Mouse (Mus musculus) hindbrain, embryonic 13.5 days (tissue): ENCODE data around the gene Slc26a3. TPM values are rescaled to one million over a fixed set of nuclear protein-coding genes. Genes with fewer than 3 reads are reported as not detected.

Source experiments
- ATAC-seq: fragments of 200-750 bp; cut with Nextera tagmentation; 2 replicates; pipeline ENCODE4 v1.8.0; 2017; ENCODE audit warnings: moderate TSS enrichment; ENCODE audit not compliant: low FRiP score
- H3K27ac ChIP-seq: fragments of 300-500 bp; sonication (generic); 2 replicates; pipeline ENCODE4 v1.5.1; 2015; ENCODE audit warnings: inconsistent platforms, mild to moderate bottlenecking, moderate library complexity
- H3K27me3 ChIP-seq: fragments of 300-500 bp; sonication (generic); 2 replicates; pipeline ENCODE4 v1.6.1; 2015; ENCODE audit warnings: mild to moderate bottlenecking, inconsistent platforms
- H3K36me3 ChIP-seq: fragments of 300-500 bp; sonication (generic); 2 replicates; pipeline ENCODE4 v1.6.1; 2015; ENCODE audit warnings: mild to moderate bottlenecking, inconsistent platforms
- H3K4me1 ChIP-seq: fragments of 300-500 bp; sonication (generic); replicated peaks from 2 replicates; pipeline ENCODE4 v1.6.1; 2015; ENCODE audit warnings: inconsistent platforms
- H3K4me2 ChIP-seq: fragments of 300-500 bp; sonication (generic); 2 replicates; pipeline ENCODE4 v1.6.1; 2015; ENCODE audit warnings: inconsistent platforms, mild to moderate bottlenecking, moderate library complexity
- H3K4me3 ChIP-seq: fragments of 300-500 bp; sonication (generic); 2 replicates; pipeline ENCODE4 v1.5.1; 2015; ENCODE audit warnings: mild to moderate bottlenecking, inconsistent platforms
- H3K9ac ChIP-seq: fragments of 300-500 bp; sonication (generic); 2 replicates; pipeline ENCODE4 v1.6.1; 2015; ENCODE audit warnings: mild to moderate bottlenecking, inconsistent platforms
- H3K9me3 ChIP-seq: fragments of 300-500 bp; sonication (generic); 2 replicates; pipeline ENCODE4 v1.6.1; 2016; ENCODE audit warnings: inconsistent platforms
- WGBS: fragments of 180-500 bp; shearing (Covaris S2); methylation state at CpG from one replicate; pipeline ENCODE4 v1.1.7; 2015; 5-methylcytosine and 5-hydroxymethylcytosine counted together
- polyA plus RNA-seq: library from polyadenylated mRNA; unstranded; fragments of >200 nt; fragmentation: Nextera tagmentation; extraction: Ambion mirVana; gene quantifications from 2 replicates; pipeline ENCODE4 v1.2.1, GENCODE M21; 2015

Gene Slc26a3
- polyA plus RNA-seq, 1 experiment from 2014 or later: not detected

DNA sequence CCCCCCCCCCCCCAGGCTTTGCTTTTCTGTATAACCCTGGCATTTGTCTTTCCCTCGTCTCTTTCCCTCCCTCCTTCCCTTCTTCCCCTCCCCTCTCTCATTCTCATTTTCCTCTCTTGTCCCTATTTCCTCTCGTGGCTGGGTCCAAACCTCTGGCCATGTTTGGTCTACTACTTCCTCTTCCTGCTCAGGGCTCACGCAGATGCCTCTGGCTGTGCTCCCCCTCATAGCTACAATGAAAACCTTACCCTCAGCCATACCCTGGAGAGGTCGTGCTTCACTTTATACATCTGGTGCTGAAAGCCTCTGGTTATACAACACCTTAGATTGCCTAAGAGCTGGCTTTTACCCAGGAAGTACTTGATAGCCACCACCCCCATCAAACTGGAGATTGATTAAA lies 110.6 kb downstream of the Slc26a3 start:
- no peaks in the 10 kb centered on the region for H3K36me3 ChIP-seq
- H3K4me2 ChIP-seq: no peak overlapping the region
- H3K4me1 ChIP-seq: peaks cover 31% of the 10 kb centered on the region
- no peak overlapping the region for H3K4me3 ChIP-seq
- H3K9ac ChIP-seq: no peak overlapping the region
- 75% methylated on average over 4 of the region's 4 CpGs for whole genome bisulfite sequencing
- no peaks in the 10 kb centered on the region for H3K9me3 ChIP-seq
- H3K27ac ChIP-seq: no peak overlapping the region
- H3K27me3 ChIP-seq: no peaks in the 10 kb centered on the region
- no peak for ATAC-seq

DNA sequence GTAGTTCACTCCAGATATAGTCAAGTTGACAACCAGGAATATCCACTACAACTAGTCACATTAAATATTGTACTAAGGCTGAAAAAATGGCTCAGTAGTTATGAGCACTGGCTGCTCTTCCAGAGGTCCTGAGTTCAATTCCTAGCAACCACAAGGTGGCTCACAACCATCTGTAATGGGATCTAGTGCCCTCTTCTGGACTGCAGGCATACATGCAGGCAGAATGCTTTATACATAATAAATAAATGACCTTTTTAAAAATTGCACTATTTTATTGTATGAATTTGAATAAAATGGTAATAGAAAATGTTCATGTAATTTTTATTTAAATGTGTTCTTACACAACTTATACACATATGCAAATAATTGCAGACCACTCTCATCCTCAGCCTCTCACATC lies 112.5 kb downstream of the Slc26a3 start:
- Histone ChIP-seq H3K4me3 (no peak overlapping the region), H3K27ac (no peak overlapping the region)

DNA sequence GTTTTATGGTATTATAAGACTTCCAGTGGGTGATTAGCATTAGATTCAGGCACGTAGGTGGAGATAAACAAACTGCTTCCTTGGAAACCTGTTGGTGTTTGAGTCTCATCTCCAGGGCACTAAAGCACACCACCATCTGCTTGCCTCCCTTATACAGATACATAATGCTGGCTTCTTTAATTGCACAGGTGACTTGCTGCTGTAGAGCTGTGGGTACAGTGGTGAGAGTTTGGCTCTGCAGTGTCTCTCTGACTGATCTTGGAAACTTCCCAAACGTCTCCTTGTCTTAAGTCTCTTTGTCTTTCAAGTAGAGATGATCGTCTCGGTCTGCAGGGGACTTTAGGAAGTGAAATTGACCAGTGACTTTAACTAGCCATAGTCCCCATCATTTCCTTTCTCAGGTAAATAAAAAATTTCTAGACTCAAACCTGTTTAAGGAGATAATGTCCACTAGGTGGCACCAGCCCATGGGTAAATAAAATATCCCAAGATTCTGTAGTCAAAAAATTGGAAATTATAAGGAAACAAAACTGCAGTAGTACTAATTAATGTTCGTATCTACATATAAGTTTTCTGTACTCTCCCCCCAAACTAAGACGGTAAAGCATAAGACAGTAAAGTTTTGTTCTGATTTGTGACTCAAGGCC lies 117.2 kb downstream of the Slc26a3 start:
- Histone ChIP-seq H3K4me3 (no peak overlapping the region), H3K27ac (no peak overlapping the region), H3K27me3 (no peaks in the 10 kb centered on the region), H3K36me3 (no peaks in the 10 kb centered on the region), H3K9me3 (no peaks in the 10 kb centered on the region), H3K4me1 (0 out of 2 replicates have a peak, but pooled peaks cover 4% of the 10 kb centered on the region), H3K4me2 (no peak overlapping the region), H3K9ac (no peak overlapping the region)
- WGBS: 47% methylated on average over 6 of the region's 6 CpGs
- no peak for ATAC-seq

More for the DNA sequence above, 112.5 kb downstream of the Slc26a3 start:
- Histone ChIP-seq H3K36me3 (no peaks in the 10 kb centered on the region), H3K9me3 (no peaks in the 10 kb centered on the region), H3K4me1 (peaks cover 20% of the 10 kb centered on the region), H3K9ac (no peak overlapping the region), H3K27me3 (no peaks in the 10 kb centered on the region), H3K4me2 (no peak overlapping the region)
- no peak for ATAC-seq

DNA sequence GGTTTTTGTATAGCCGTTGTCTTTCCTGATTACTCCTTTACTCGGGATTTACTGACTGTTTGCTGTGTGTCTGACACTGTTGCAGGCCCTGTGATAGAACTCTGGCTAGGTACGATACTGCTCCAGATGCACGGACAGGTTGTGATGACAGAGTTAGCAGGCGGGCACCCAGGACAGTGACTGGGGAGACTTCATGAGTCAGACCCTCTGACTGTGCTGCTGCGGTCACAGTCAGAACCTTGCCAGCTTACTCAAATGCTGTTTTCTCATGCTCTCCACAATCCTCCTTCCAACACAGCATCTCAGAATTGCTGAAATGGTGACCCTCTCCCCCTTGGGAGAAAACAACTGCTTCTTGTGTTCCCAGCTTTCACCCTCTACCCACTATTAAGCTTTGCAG lies 117.8 kb downstream of the Slc26a3 start:
- H3K4me2 ChIP-seq: no peak overlapping the region
- H3K36me3 ChIP-seq: no peaks in the 10 kb centered on the region
- WGBS: 87% methylated on average over 6 of the region's 6 CpGs
- H3K4me3 ChIP-seq: no peak overlapping the region
- 0 out of 2 replicates have a peak, but pooled peaks cover 4% of the 10 kb centered on the region for H3K4me1 ChIP-seq
- no peak for ATAC-seq
- H3K27ac ChIP-seq: no peak overlapping the region
- H3K27me3 ChIP-seq: no peaks in the 10 kb centered on the region
- no peaks in the 10 kb centered on the region for H3K9me3 ChIP-seq
- H3K9ac ChIP-seq: no peak overlapping the region

DNA sequence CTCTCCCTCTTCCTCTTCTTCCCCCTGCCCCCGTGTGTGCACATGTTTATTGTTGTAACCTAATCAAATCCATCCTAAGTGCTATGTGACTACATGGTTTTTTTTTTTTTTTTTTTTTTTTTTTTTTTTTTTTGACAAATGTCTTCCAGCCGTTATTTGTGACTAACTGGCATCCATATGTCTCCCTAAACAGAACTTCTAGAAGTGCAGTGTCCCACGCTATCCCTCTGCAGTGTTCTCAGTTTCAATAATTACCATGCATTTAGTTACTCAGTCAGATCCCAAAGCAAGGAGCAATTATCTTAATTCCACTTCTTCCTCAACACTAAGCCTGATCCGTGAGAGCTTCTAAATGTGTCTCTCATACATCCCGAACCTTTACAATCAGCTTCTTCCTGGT lies 120.5 kb downstream of the Slc26a3 start:
- H3K27ac ChIP-seq: no peak overlapping the region
- no peaks in the 10 kb centered on the region for H3K36me3 ChIP-seq
- no peak overlapping the region for H3K9ac ChIP-seq
- no peaks in the 10 kb centered on the region for H3K4me1 ChIP-seq
- WGBS: 77% methylated on average over 4 of the region's 5 CpGs
- H3K9me3 ChIP-seq: no peaks in the 10 kb centered on the region
- no peak overlapping the region for H3K4me3 ChIP-seq
- no peak for ATAC-seq
- H3K4me2 ChIP-seq: no peak overlapping the region
- H3K27me3 ChIP-seq: no peaks in the 10 kb centered on the region

- WGBS: 92% methylated on average over 14 of the region's 14 CpGs
- H3K4me2 ChIP-seq: no peak overlapping the region
- no peak overlapping the region for H3K9ac ChIP-seq
- no peaks in the 10 kb centered on the region for H3K9me3 ChIP-seq
- H3K4me3 ChIP-seq: no peak overlapping the region
- no peak for ATAC-seq
- no peaks in the 10 kb centered on the region for H3K4me1 ChIP-seq
- no peak overlapping the region for H3K27ac ChIP-seq
- no peaks in the 10 kb centered on the region for H3K27me3 ChIP-seq
- H3K36me3 ChIP-seq: no peaks in the 10 kb centered on the region
Observed at GRCm38 (mm10) chr12:31512634-31513411, 122.2 kb downstream of the Slc26a3 start.

GRCm38 (mm10) chr12:31513724-31514503 lies 123.2 kb downstream of the Slc26a3 start:
- 81% methylated on average over 6 of the region's 6 CpGs for WGBS
- H3K4me2 ChIP-seq: no peak overlapping the region
- no peak overlapping the region for H3K27ac ChIP-seq
- H3K27me3 ChIP-seq: no peaks in the 10 kb centered on the region
- H3K4me3 ChIP-seq: no peak overlapping the region
- H3K4me1 ChIP-seq: no peaks in the 10 kb centered on the region
- H3K9ac ChIP-seq: no peak overlapping the region
- H3K9me3 ChIP-seq: no peaks in the 10 kb centered on the region
- no peak for ATAC-seq
- H3K36me3 ChIP-seq: no peaks in the 10 kb centered on the region

- H3K9me3 ChIP-seq: no peaks in the 10 kb centered on the region
- H3K27me3 ChIP-seq: no peaks in the 10 kb centered on the region
- no peaks in the 10 kb centered on the region for H3K36me3 ChIP-seq
- no peak for ATAC-seq
- H3K4me3 ChIP-seq: no peak overlapping the region
- H3K9ac ChIP-seq: no peak overlapping the region
- no peaks in the 10 kb centered on the region for H3K4me1 ChIP-seq
- no peak overlapping the region for H3K27ac ChIP-seq
- no peak overlapping the region for H3K4me2 ChIP-seq
- 83% methylated on average over 6 of the region's 6 CpGs for WGBS
Observed at GRCm38 (mm10) chr12:31520119-31520518, 129.4 kb downstream of the Slc26a3 start.

DNA sequence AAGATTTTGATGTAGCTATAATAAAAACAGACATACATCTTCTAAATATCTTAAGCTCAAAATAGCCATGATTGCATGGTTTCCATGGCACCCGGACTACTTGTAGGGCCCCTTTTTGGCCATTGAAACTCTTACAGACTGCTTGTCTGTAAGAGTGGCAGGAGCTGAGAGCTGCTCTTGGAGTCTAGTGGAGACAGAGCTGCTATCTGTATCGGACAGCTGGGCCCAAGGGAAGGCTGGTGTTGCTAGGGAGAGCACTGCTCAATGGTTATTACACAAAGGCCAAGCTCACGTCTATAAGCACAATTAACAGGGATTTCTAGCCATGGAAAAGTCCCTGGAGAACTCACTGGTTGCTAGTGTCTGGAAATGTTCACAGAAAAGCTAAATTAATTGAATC lies 130.7 kb downstream of the Slc26a3 start:
- Histone ChIP-seq H3K4me3 (no peak overlapping the region), H3K9ac (no peak overlapping the region), H3K27ac (no peak overlapping the region), H3K4me2 (no peak overlapping the region), H3K36me3 (no peaks in the 10 kb centered on the region), H3K4me1 (no peaks in the 10 kb centered on the region), H3K27me3 (no peaks in the 10 kb centered on the region), H3K9me3 (no peaks in the 10 kb centered on the region)
- ATAC-seq: no peak
- WGBS: 55% methylated on average over 3 of the region's 3 CpGs

Other genes with a start within 250 kb of the Slc26a3 start
- not detected in 2 replicates for gene Gm6993, start 150.1 kb upstream of the Slc26a3 start, polyA plus RNA-seq
- 20.7 and 22.9 TPM in 2 replicates for gene Lamb1, start 125.6 kb upstream of the Slc26a3 start, polyA plus RNA-seq
- gene Dld, start 39.4 kb upstream of the Slc26a3 start, polyA plus RNA-seq: 128 and 130 TPM in 2 replicates
- gene Cbll1, start 108.7 kb downstream of the Slc26a3 start, polyA plus RNA-seq: 18.3 and 18.9 TPM in 2 replicates
- gene Slc26a4, start 169.1 kb downstream of the Slc26a3 start, polyA plus RNA-seq: 0.08 and 0.10 TPM in 2 replicates
- gene Bcap29, start 243.8 kb downstream of the Slc26a3 start, polyA plus RNA-seq: 30.4 and 31.4 TPM in 2 replicates